Mouse (Mus musculus) liver, embryonic 12.5 days (tissue): ENCODE measurements around the gene Ap3d1. TPM values are rescaled to one million over a fixed set of nuclear protein-coding genes. Genes with fewer than 3 reads are reported as not detected.
A peak's percentile ranks its signal among the peaks of the same experiment; 100 is the strongest.

Experiments used
- ATAC-seq: fragments of 200-750 bp; cut with Nextera tagmentation; 2 replicates; pipeline ENCODE4 v1.8.0; 2017; ENCODE audit warnings: moderate number of reproducible peaks, mild to moderate bottlenecking, moderate library complexity
- H3K27ac ChIP-seq: fragments of 300-500 bp; sonication (generic); 2 replicates; pipeline ENCODE4 v1.5.1; 2016; ENCODE audit warnings: mild to moderate bottlenecking
- H3K27me3 ChIP-seq: fragments of 300-500 bp; sonication (generic); replicated peaks from 2 replicates; pipeline ENCODE4 v1.6.1; 2016; ENCODE audit warnings: mild to moderate bottlenecking, moderate library complexity
- H3K36me3 ChIP-seq: fragments of 300-500 bp; sonication (generic); 2 replicates; pipeline ENCODE4 v1.6.1; 2016; ENCODE audit warnings: mild to moderate bottlenecking, moderate library complexity
- H3K4me1 ChIP-seq: fragments of 300-500 bp; sonication (generic); 2 replicates; pipeline ENCODE4 v1.6.1; 2016
- H3K4me2 ChIP-seq: fragments of 300-500 bp; sonication (generic); 2 replicates; pipeline ENCODE4 v1.6.1; 2016; ENCODE audit warnings: mild to moderate bottlenecking, moderate library complexity
- H3K4me3 ChIP-seq: fragments of 300-500 bp; sonication (generic); 2 replicates; pipeline ENCODE4 v1.5.1; 2016; ENCODE audit warnings: mild to moderate bottlenecking, moderate library complexity
- H3K9ac ChIP-seq: fragments of 300-500 bp; sonication (generic); 2 replicates; pipeline ENCODE4 v1.6.1; 2016; ENCODE audit warnings: mild to moderate bottlenecking, moderate library complexity
- H3K9me3 ChIP-seq: fragments of 300-500 bp; sonication (generic); replicated peaks from 2 replicates; pipeline ENCODE4 v1.6.1; 2016; ENCODE audit warnings: mild to moderate bottlenecking, moderate library complexity
- WGBS: fragments of 180-500 bp; shearing (Covaris S2); methylation state at CpG from one replicate; pipeline ENCODE4 v1.1.7; 2016; ENCODE audit not compliant: insufficient replicate concordance; 5-methylcytosine and 5-hydroxymethylcytosine counted together
- polyA plus RNA-seq: library from polyadenylated mRNA; unstranded; fragments of >200 nt; fragmentation: Nextera tagmentation; extraction: Ambion mirVana; gene quantifications from 2 replicates; pipeline ENCODE4 v1.2.1, GENCODE M21; 2016

Ap3d1 gene
- polyA plus RNA-seq, 1 experiment from 2014 or later: 38.2 TPM

DNA sequence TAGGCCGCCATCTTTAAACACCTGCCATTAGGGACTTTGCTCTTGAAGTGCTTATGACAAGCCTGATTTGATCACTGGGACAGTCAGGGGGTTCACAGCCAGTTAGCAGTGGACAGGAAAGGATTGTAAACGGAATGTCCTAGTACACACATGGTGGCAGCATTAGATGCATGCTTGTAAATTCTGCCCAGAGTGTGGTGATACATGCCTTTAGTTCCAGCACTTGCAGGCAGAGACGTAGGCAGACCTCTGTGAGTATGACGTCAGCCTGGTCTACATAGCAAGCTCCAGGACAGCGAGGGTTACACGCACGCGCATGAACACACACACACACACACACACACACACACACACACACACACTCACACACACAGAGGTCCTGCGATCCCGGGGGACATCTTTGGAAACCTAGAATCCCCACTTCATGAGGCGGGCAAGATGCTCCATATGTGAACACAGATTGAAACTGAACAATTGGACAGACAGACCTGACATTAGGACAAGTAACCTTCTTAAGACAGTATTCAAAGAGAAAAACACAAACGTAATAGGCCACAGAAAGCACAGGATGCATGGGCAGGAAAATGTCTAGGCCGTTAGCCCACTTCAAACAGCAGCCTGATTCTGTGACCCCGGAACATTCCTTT, 83.7 kb downstream of the Ap3d1 start:
- Histone ChIP-seq H3K9me3 (no peaks in the 10 kb centered on the region), H3K27me3 (no peaks in the 10 kb centered on the region), H3K9ac (no peak overlapping the region), H3K36me3 (no peaks in the 10 kb centered on the region), H3K4me2 (peak overlapping the region; percentile 47; the same call in 1 of the 2 replicates), H3K4me3 (no peak overlapping the region), H3K27ac (peak overlapping the region; percentile 88), H3K4me1 (peaks cover 76% of the 10 kb centered on the region)
- WGBS: 79% methylated on average over 14 of the region's 14 CpGs
- ATAC-seq: no peak

Other genes starting within 250 kb of the Ap3d1 start
- 0.29 and 0.33 TPM in 2 replicates for gene Onecut3, start 247.4 kb downstream of the Ap3d1 start, polyA plus RNA-seq
- gene Atp8b3, start 203.1 kb downstream of the Ap3d1 start, polyA plus RNA-seq: 0.02 and 0.08 TPM in 2 replicates
- gene Rexo1, start 180.7 kb downstream of the Ap3d1 start, polyA plus RNA-seq: 23.2 and 23.9 TPM in 2 replicates
- gene Klf16, start 164.9 kb downstream of the Ap3d1 start, polyA plus RNA-seq: 24.0 and 24.7 TPM in 2 replicates
- 86.4 and 88.9 TPM in 2 replicates for gene Abhd17a, start 151.9 kb downstream of the Ap3d1 start, polyA plus RNA-seq
- gene Scamp4, start 139.4 kb downstream of the Ap3d1 start, polyA plus RNA-seq: 63.3 and 65.2 TPM in 2 replicates
- 7.0 and 7.4 TPM in 2 replicates for gene Adat3, start 139.4 kb downstream of the Ap3d1 start, polyA plus RNA-seq
- 2.6 and 3.0 TPM in 2 replicates for gene Gm49322, start 136.2 kb downstream of the Ap3d1 start, polyA plus RNA-seq
- gene Csnk1g2, start 119.4 kb downstream of the Ap3d1 start, polyA plus RNA-seq: 106 TPM in 2 replicates
- gene Btbd2, start 85.2 kb downstream of the Ap3d1 start, polyA plus RNA-seq: 26.0 and 27.3 TPM in 2 replicates
- gene Mknk2, start 64.2 kb downstream of the Ap3d1 start, polyA plus RNA-seq: 124 and 125 TPM in 2 replicates
- gene Mob3a, start 40.3 kb downstream of the Ap3d1 start, polyA plus RNA-seq: 43.9 and 45.3 TPM in 2 replicates
- gene Izumo4, start 40.1 kb downstream of the Ap3d1 start, polyA plus RNA-seq: 10.1 and 10.6 TPM in 2 replicates
- 15.7 TPM in 2 replicates for gene Dot1l, start 12.9 kb upstream of the Ap3d1 start, polyA plus RNA-seq
- 53.5 and 54.1 TPM in 2 replicates for gene Sf3a2, start 55.9 kb upstream of the Ap3d1 start, polyA plus RNA-seq
- 134 and 137 TPM in 2 replicates for gene Plekhj1, start 56.4 kb upstream of the Ap3d1 start, polyA plus RNA-seq
- 0.07 TPM in 1 of 2 replicates, not detected in the other for gene Amh, start 63.0 kb upstream of the Ap3d1 start, polyA plus RNA-seq
- gene Jsrp1, start 71.2 kb upstream of the Ap3d1 start, polyA plus RNA-seq: 0.18 and 0.46 TPM in 2 replicates
- gene Oaz1, start 84.4 kb upstream of the Ap3d1 start, polyA plus RNA-seq: 1,528 and 1,635 TPM in 2 replicates
- gene Lingo3, start 101.8 kb upstream of the Ap3d1 start, polyA plus RNA-seq: not detected in 2 replicates
- gene Lsm7, start 112.9 kb upstream of the Ap3d1 start, polyA plus RNA-seq: 235 and 245 TPM in 2 replicates
- 66.1 and 70.5 TPM in 2 replicates for gene Sppl2b, start 113.0 kb upstream of the Ap3d1 start, polyA plus RNA-seq
- 0.04 and 0.05 TPM in 2 replicates for gene Tmprss9, start 129.6 kb upstream of the Ap3d1 start, polyA plus RNA-seq
- gene Timm13, start 158.7 kb upstream of the Ap3d1 start, polyA plus RNA-seq: 271 and 301 TPM in 2 replicates
- gene Lmnb2, start 176.0 kb upstream of the Ap3d1 start, polyA plus RNA-seq: 23.1 and 23.6 TPM in 2 replicates
- 1.6 and 2.0 TPM in 2 replicates for gene Gadd45b, start 187.8 kb upstream of the Ap3d1 start, polyA plus RNA-seq